Mouse (Mus musculus) pancreas, adult 10 weeks (tissue): ENCODE results near the gene Immt. TPM values are rescaled to one million over a fixed set of nuclear protein-coding genes. Genes with fewer than 3 reads are reported as not detected.

Experiments
- polyA plus RNA-seq: library from polyadenylated mRNA; stranded (reverse); fragments of 350-450 nt; fragmentation: Illumina TruSeq; extraction: RNeasy Lipid Tissue Mini Kit (QIAGEN cat#74804); gene quantifications from one replicate; pipeline ENCODE4 v1.2.3, GENCODE M21; 2015; ENCODE audit warnings: low read depth, low replicate concordance; ENCODE audit not compliant: insufficient read depth

Gene Immt
- 25.9 TPM for polyA plus RNA-seq

DNA sequence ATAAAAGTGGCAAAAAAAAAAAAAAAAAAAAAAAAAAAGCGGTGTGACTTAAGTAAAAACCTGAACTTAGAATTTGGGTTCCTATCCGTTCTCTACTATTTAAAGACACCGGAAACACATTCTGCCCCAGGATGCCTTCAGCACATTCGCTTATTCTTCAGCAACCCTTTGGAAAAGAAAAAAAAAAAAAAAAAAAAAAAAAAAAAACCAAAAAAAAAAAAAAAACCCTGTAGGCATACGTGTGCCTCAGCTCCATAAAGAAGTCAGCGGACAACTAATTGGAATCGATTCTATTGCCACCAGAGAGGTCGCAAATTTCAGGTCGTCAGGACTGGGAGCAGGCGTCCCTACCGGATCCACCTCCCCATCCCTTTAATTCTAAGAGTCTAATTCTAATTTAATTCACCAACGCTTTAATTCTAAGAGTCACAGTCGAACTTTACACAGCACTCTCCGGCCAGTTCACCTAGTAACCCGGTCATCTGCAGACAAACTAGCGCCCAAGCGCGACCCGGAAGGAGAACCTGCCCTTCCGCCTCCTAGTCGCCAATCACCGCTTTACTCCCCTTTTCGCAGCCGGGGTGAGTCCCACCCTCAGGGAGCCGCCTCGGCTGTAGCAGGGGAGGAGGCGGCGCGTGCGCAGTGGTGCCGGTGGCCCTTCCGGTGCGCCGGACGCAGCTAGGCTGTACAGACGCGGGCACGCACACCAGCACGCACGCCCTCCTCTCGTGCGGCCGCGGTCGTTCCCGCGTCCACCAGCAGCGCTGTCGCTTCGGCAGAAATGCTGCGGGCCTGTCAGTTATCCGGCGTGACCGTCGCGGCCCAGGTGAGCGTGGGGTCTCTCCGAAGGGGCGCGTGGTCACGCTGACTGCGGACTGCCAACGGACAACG lies at the start of gene Immt:
Gene Immt, plus strand, starts transcription at position 642 of the 891 bp plus-strand sequence.

GRCm38 (mm10) chr6:71826869-71827268 lies 4.3 kb upstream of the Immt start, which contains the start of gene Mrpl35:
Gene Mrpl35, minus strand, starts transcription at chr6:71826969.

DNA sequence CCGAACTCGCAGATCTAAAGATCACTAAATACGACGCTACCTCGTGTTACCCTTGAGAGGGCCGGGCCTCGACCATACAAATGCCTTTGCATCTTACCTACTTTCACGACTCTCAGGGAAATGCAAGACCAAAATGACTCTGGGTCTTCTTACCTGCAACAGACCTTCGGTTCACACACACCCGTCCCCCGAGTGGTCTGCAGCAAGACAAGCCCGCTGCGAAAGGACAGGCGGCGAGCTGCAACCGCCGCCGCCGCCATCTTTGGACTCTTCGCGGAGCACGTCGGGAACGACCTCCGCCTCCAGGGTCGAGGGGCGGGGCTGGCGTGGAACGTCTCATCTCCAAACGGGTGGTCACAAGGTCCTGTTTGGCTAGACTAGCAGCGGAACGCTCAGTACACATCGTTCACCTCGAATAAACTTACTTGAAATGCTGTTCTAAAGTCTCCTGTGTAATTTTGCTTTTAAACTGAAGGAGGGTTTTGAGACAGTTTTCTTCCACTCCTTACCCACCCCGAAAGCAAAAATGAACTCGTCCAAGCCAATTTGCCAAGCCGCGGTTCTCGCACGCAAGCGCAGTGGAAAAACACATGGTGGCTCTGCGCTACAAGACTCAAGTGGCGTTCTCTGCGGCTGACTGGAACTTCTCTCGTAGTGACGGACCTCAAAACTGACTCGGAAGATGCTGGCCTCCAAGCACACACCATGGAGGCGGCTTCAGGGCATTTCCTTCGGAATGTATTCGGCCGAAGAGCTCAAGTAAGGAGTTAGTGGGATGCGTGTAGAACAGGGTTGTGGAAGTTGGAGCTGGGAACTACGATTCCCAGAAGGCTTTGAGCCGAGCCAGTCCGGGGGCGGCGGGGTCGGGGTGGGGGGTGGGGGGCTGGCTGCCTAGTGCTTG lies 77.6 kb downstream of the Immt start, which contains the start of the genes Ptcd3 and Polr1a:
Gene Ptcd3, minus strand, starts transcription at position 270 of the 901 bp plus-strand sequence.
Gene Polr1a, plus strand, starts transcription at position 573 of the 901 bp plus-strand sequence.

Other genes with a start within 250 kb of the Immt start
- gene Kdm3a, start 198.3 kb upstream of the Immt start, polyA plus RNA-seq: 10.1 TPM
- gene Reep1, start 123.8 kb upstream of the Immt start, polyA plus RNA-seq: 0.87 TPM
- gene Mrpl35, start 4.4 kb upstream of the Immt start, polyA plus RNA-seq: 2.1 TPM
- 21.3 TPM for gene Ptcd3, start 77.4 kb downstream of the Immt start, polyA plus RNA-seq
- 5.5 TPM for gene Polr1a, start 77.7 kb downstream of the Immt start, polyA plus RNA-seq